Mouse (Mus musculus): ENCODE measurements at regions not wholly inside any gene's neighbourhood (a gene's known extent, or its start where the extent isn't known, plus 50 kb on each side); places are given as distances from the start of the nearest gene placed in this dataset.

GRCm38 (mm10) chr8:8562268-8562667, 98.8 kb downstream of the Efnb2 start:
- Histone ChIP-seq H3K9ac (replicated peaks; ENCODE audit: low read length) (no peak overlapping the region), H3K27me3 (ENCODE audit: insufficient read depth, low read length) (peaks cover 17% of the 10 kb centered on the region), H3K9me3 (ENCODE audit: low read length) (no peaks in the 10 kb centered on the region), H3K4me2 (replicated peaks; ENCODE audit: low read depth, low read length) (no peak overlapping the region), H3K4me3 (ENCODE audit: low read length) (no peak overlapping the region), H3K27ac (ENCODE audit: low read length) (no peak overlapping the region), H3K4me1 (ENCODE audit: insufficient read depth, low read length) (no peaks in the 10 kb centered on the region), H3K36me3 (ENCODE audit: insufficient read depth, low read length) (no peaks in the 10 kb centered on the region)
- no peak for ATAC-seq (ENCODE audit: low FRiP score, low TSS enrichment)
- 63% methylated on average over 7 of the region's 7 CpGs for WGBS

GRCm38 (mm10) chr8:8558050-8558449, 103.0 kb downstream of the Efnb2 start:
- H3K36me3 ChIP-seq (ENCODE audit: insufficient read depth, low read length) = no peaks in the 10 kb centered on the region
- H3K4me1 ChIP-seq (ENCODE audit: insufficient read depth, low read length) = no peaks in the 10 kb centered on the region
- WGBS = 80% methylated on average over 7 of the region's 7 CpGs
- ATAC-seq (ENCODE audit: low FRiP score, low TSS enrichment) = no peak
- peaks cover 17% of the 10 kb centered on the region for H3K27me3 ChIP-seq (ENCODE audit: insufficient read depth, low read length)
- no peak overlapping the region for H3K9ac ChIP-seq (replicated peaks; ENCODE audit: low read length)
- H3K9me3 ChIP-seq (ENCODE audit: low read length) = no peaks in the 10 kb centered on the region
- no peak overlapping the region for H3K27ac ChIP-seq (ENCODE audit: low read length)
- no peak overlapping the region for H3K4me2 ChIP-seq (replicated peaks; ENCODE audit: low read depth, low read length)
- H3K4me3 ChIP-seq (ENCODE audit: low read length) = no peak overlapping the region

GRCm38 (mm10) chr8:8556152-8556551, 104.9 kb downstream of the Efnb2 start:
- no peaks in the 10 kb centered on the region for H3K9me3 ChIP-seq (ENCODE audit: low read length)
- no peak overlapping the region for H3K4me2 ChIP-seq (replicated peaks; ENCODE audit: low read depth, low read length)
- H3K27ac ChIP-seq (ENCODE audit: low read length) = no peak overlapping the region
- no peak overlapping the region for H3K4me3 ChIP-seq (ENCODE audit: low read length)
- H3K27me3 ChIP-seq (ENCODE audit: insufficient read depth, low read length) = peaks cover 14% of the 10 kb centered on the region
- no peaks in the 10 kb centered on the region for H3K4me1 ChIP-seq (ENCODE audit: insufficient read depth, low read length)
- no peaks in the 10 kb centered on the region for H3K36me3 ChIP-seq (ENCODE audit: insufficient read depth, low read length)
- no peak overlapping the region for H3K9ac ChIP-seq (replicated peaks; ENCODE audit: low read length)
- WGBS = 34% methylated on average over 10 of the region's 10 CpGs
- ATAC-seq (ENCODE audit: low FRiP score, low TSS enrichment) = peak; percentile 96

- ATAC-seq (ENCODE audit: low FRiP score, low TSS enrichment) = no peak
- WGBS = 89% methylated on average over 5 of the region's 5 CpGs
- no peaks in the 10 kb centered on the region for H3K4me1 ChIP-seq (ENCODE audit: insufficient read depth, low read length)
- H3K36me3 ChIP-seq (ENCODE audit: insufficient read depth, low read length) = no peaks in the 10 kb centered on the region
- H3K9ac ChIP-seq (replicated peaks; ENCODE audit: low read length) = no peak overlapping the region
- H3K27me3 ChIP-seq (ENCODE audit: insufficient read depth, low read length) = peaks cover 9% of the 10 kb centered on the region
- H3K4me2 ChIP-seq (replicated peaks; ENCODE audit: low read depth, low read length) = no peak overlapping the region
- no peak overlapping the region for H3K27ac ChIP-seq (ENCODE audit: low read length)
- no peak overlapping the region for H3K4me3 ChIP-seq (ENCODE audit: low read length)
- peaks cover 5% of the 10 kb centered on the region; the same call in 1 of the 2 replicates for H3K9me3 ChIP-seq (ENCODE audit: low read length)
Measured at GRCm38 (mm10) chr8:8554691-8555090, 106.4 kb downstream of the Efnb2 start.

GRCm38 (mm10) chr8:8552779-8553178, 108.3 kb downstream of the Efnb2 start:
- WGBS = 88% methylated on average over 1 of the region's 1 CpGs
- Histone ChIP-seq H3K4me1 (ENCODE audit: insufficient read depth, low read length) (no peaks in the 10 kb centered on the region), H3K27ac (ENCODE audit: low read length) (no peak overlapping the region), H3K4me2 (replicated peaks; ENCODE audit: low read depth, low read length) (no peak overlapping the region), H3K36me3 (ENCODE audit: insufficient read depth, low read length) (no peaks in the 10 kb centered on the region), H3K27me3 (ENCODE audit: insufficient read depth, low read length) (peaks cover 4% of the 10 kb centered on the region), H3K4me3 (ENCODE audit: low read length) (no peak overlapping the region), H3K9me3 (ENCODE audit: low read length) (peaks cover 5% of the 10 kb centered on the region; the same call in 1 of the 2 replicates), H3K9ac (replicated peaks; ENCODE audit: low read length) (no peak overlapping the region)
- ATAC-seq (ENCODE audit: low FRiP score, low TSS enrichment) = no peak

- Histone ChIP-seq H3K9me3 (ENCODE audit: low read length) (no peaks in the 10 kb centered on the region), H3K27me3 (ENCODE audit: insufficient read depth, low read length) (no peaks in the 10 kb centered on the region), H3K36me3 (ENCODE audit: insufficient read depth, low read length) (no peaks in the 10 kb centered on the region), H3K27ac (ENCODE audit: low read length) (no peak overlapping the region), H3K4me2 (replicated peaks; ENCODE audit: low read depth, low read length) (no peak overlapping the region), H3K4me1 (ENCODE audit: insufficient read depth, low read length) (no peaks in the 10 kb centered on the region), H3K4me3 (ENCODE audit: low read length) (no peak overlapping the region), H3K9ac (replicated peaks; ENCODE audit: low read length) (no peak overlapping the region)
- ATAC-seq (ENCODE audit: low FRiP score, low TSS enrichment) = peak; percentile 49; the same call in 1 of the 2 replicates
- 38% methylated on average over 5 of the region's 5 CpGs for WGBS
Measured at GRCm38 (mm10) chr8:8536626-8537025, 124.4 kb downstream of the Efnb2 start.

GRCm38 (mm10) chr8:8534787-8535186, 126.3 kb downstream of the Efnb2 start:
- H3K4me2 ChIP-seq (replicated peaks; ENCODE audit: low read depth, low read length) = no peak overlapping the region
- no peak overlapping the region for H3K4me3 ChIP-seq (ENCODE audit: low read length)
- H3K27ac ChIP-seq (ENCODE audit: low read length) = no peak overlapping the region
- no peak for ATAC-seq (ENCODE audit: low FRiP score, low TSS enrichment)
- no peaks in the 10 kb centered on the region for H3K4me1 ChIP-seq (ENCODE audit: insufficient read depth, low read length)
- no peak overlapping the region for H3K9ac ChIP-seq (replicated peaks; ENCODE audit: low read length)
- H3K9me3 ChIP-seq (ENCODE audit: low read length) = no peaks in the 10 kb centered on the region
- no peaks in the 10 kb centered on the region for H3K36me3 ChIP-seq (ENCODE audit: insufficient read depth, low read length)
- H3K27me3 ChIP-seq (ENCODE audit: insufficient read depth, low read length) = no peaks in the 10 kb centered on the region
- WGBS = 55% methylated on average over 6 of the region's 6 CpGs

- no peak overlapping the region for H3K4me2 ChIP-seq (replicated peaks; ENCODE audit: low read depth, low read length)
- no peaks in the 10 kb centered on the region for H3K9me3 ChIP-seq (ENCODE audit: low read length)
- no peak for ATAC-seq (ENCODE audit: low FRiP score, low TSS enrichment)
- no peaks in the 10 kb centered on the region for H3K27me3 ChIP-seq (ENCODE audit: insufficient read depth, low read length)
- no peak overlapping the region for H3K9ac ChIP-seq (replicated peaks; ENCODE audit: low read length)
- WGBS = 81% methylated on average over 5 of the region's 5 CpGs
- no peaks in the 10 kb centered on the region for H3K36me3 ChIP-seq (ENCODE audit: insufficient read depth, low read length)
- no peaks in the 10 kb centered on the region for H3K4me1 ChIP-seq (ENCODE audit: insufficient read depth, low read length)
- no peak overlapping the region for H3K4me3 ChIP-seq (ENCODE audit: low read length)
- H3K27ac ChIP-seq (ENCODE audit: low read length) = no peak overlapping the region
Measured at GRCm38 (mm10) chr8:8532907-8533306, 128.1 kb downstream of the Efnb2 start.

- no peaks in the 10 kb centered on the region for H3K9me3 ChIP-seq (ENCODE audit: low read length)
- no peaks in the 10 kb centered on the region for H3K36me3 ChIP-seq (ENCODE audit: insufficient read depth, low read length)
- no peak overlapping the region for H3K4me3 ChIP-seq (ENCODE audit: low read length)
- ATAC-seq (ENCODE audit: low FRiP score, low TSS enrichment) = no peak
- H3K27me3 ChIP-seq (ENCODE audit: insufficient read depth, low read length) = no peaks in the 10 kb centered on the region
- no peak overlapping the region for H3K9ac ChIP-seq (replicated peaks; ENCODE audit: low read length)
- no peak overlapping the region for H3K27ac ChIP-seq (ENCODE audit: low read length)
- H3K4me2 ChIP-seq (replicated peaks; ENCODE audit: low read depth, low read length) = no peak overlapping the region
- WGBS = 60% methylated on average over 5 of the region's 5 CpGs
- no peaks in the 10 kb centered on the region for H3K4me1 ChIP-seq (ENCODE audit: insufficient read depth, low read length)
Measured at GRCm38 (mm10) chr8:8530540-8530939, 130.5 kb downstream of the Efnb2 start.

GRCm38 (mm10) chr8:8521532-8521931, 139.5 kb downstream of the Efnb2 start:
- no peaks in the 10 kb centered on the region for H3K9me3 ChIP-seq (ENCODE audit: low read length)
- no peaks in the 10 kb centered on the region for H3K36me3 ChIP-seq (ENCODE audit: insufficient read depth, low read length)
- H3K27ac ChIP-seq (ENCODE audit: low read length) = no peak overlapping the region
- H3K27me3 ChIP-seq (ENCODE audit: insufficient read depth, low read length) = no peaks in the 10 kb centered on the region
- H3K4me3 ChIP-seq (ENCODE audit: low read length) = no peak overlapping the region
- H3K4me1 ChIP-seq (ENCODE audit: insufficient read depth, low read length) = peaks cover 5% of the 10 kb centered on the region; the same call in 1 of the 2 replicates
- no peak overlapping the region for H3K4me2 ChIP-seq (replicated peaks; ENCODE audit: low read depth, low read length)
- no peak overlapping the region for H3K9ac ChIP-seq (replicated peaks; ENCODE audit: low read length)
- WGBS = 82% methylated on average over 1 of the region's 1 CpGs
- ATAC-seq (ENCODE audit: low FRiP score, low TSS enrichment) = peak; percentile 78
